Mouse (Mus musculus): Measurements from ENCODE around the gene Calcrl.

GRCm38 (mm10) chr2:84292351-84293000 lies 132.7 kb downstream of the Calcrl start:
- no peak for TF ChIP-seq CTCF (IDR thresholded peaks at IDR 0.05; ENCODE audit: borderline replicate concordance, insufficient read depth, low read depth, low read length)
- TF ChIP-seq POLR2A (IDR thresholded peaks at IDR 0.05; ENCODE audit: borderline replicate concordance, insufficient read depth, low read length) = no peak
